Mouse (Mus musculus): ENCODE measurements around the gene Ntf3. TPM values are rescaled to one million over a fixed set of nuclear protein-coding genes. Genes with fewer than 3 reads are reported as not detected.

The Ntf3 gene
- 1.7 and 5.7 TPM in 2 replicates for polyA plus RNA-seq (2012; ENCODE audit: insufficient read depth, insufficient read length, missing spikeins)

GRCm38 (mm10) chr6:126166548-126167207, at the start of gene Ntf3:
Gene Ntf3, minus strand, starts transcription at chr6:126166910.
- H3K4me3 ChIP-seq (ENCODE audit: insufficient read depth, low read depth, low read length) = peak within 1 kb of the TSS; percentile 60
- H3K4me1 ChIP-seq (ENCODE audit: control insufficient read depth, insufficient read depth, insufficient read length, low read length) = peaks cover 4% of the 10 kb centered on the region; the same call in 1 of the 2 replicates
- peak within 1 kb of the TSS; percentile 52 for H3K27ac ChIP-seq (replicated peaks; ENCODE audit: low read depth, low read length)

- no peak overlapping the region for H3K4me3 ChIP-seq (ENCODE audit: insufficient read depth, low read depth, low read length)
- H3K4me1 ChIP-seq (ENCODE audit: control insufficient read depth, insufficient read depth, insufficient read length, low read length) = no peaks in the 10 kb centered on the region
Observed at GRCm38 (mm10) chr6:126213330-126213729, 46.6 kb upstream of the Ntf3 start.

GRCm38 (mm10) chr6:126203366-126203765, 36.7 kb upstream of the Ntf3 start:
- Histone ChIP-seq H3K27ac (replicated peaks; ENCODE audit: low read depth, low read length) (no peak overlapping the region), H3K4me3 (ENCODE audit: insufficient read depth, low read depth, low read length) (no peak overlapping the region), H3K4me1 (ENCODE audit: control insufficient read depth, insufficient read depth, insufficient read length, low read length) (no peaks in the 10 kb centered on the region)

More at GRCm38 (mm10) chr6:126213330-126213729, 46.6 kb upstream of the Ntf3 start:
- H3K27ac ChIP-seq (replicated peaks; ENCODE audit: low read depth, low read length) = no peak overlapping the region

- H3K4me1 ChIP-seq (ENCODE audit: control insufficient read depth, insufficient read depth, insufficient read length, low read length) = no peaks in the 10 kb centered on the region
- H3K4me3 ChIP-seq (ENCODE audit: insufficient read depth, low read depth, low read length) = no peak overlapping the region
- no peak overlapping the region for H3K27ac ChIP-seq (replicated peaks; ENCODE audit: low read depth, low read length)
Observed at GRCm38 (mm10) chr6:126202959-126203358, 36.2 kb upstream of the Ntf3 start.

GRCm38 (mm10) chr6:126201721-126202120, 35.0 kb upstream of the Ntf3 start:
- Histone ChIP-seq H3K4me1 (ENCODE audit: control insufficient read depth, insufficient read depth, insufficient read length, low read length) (no peaks in the 10 kb centered on the region), H3K27ac (replicated peaks; ENCODE audit: low read depth, low read length) (no peak overlapping the region), H3K4me3 (ENCODE audit: insufficient read depth, low read depth, low read length) (no peak overlapping the region)

- Histone ChIP-seq H3K4me1 (ENCODE audit: control insufficient read depth, insufficient read depth, insufficient read length, low read length) (no peaks in the 10 kb centered on the region), H3K27ac (replicated peaks; ENCODE audit: low read depth, low read length) (no peak overlapping the region), H3K4me3 (ENCODE audit: insufficient read depth, low read depth, low read length) (no peak overlapping the region)
Observed at GRCm38 (mm10) chr6:126199916-126200315, 33.2 kb upstream of the Ntf3 start.

GRCm38 (mm10) chr6:126194760-126195159, 28.1 kb upstream of the Ntf3 start:
- no peaks in the 10 kb centered on the region for H3K4me1 ChIP-seq (ENCODE audit: control insufficient read depth, insufficient read depth, insufficient read length, low read length)
- no peak overlapping the region for H3K4me3 ChIP-seq (ENCODE audit: insufficient read depth, low read depth, low read length)
- no peak overlapping the region for H3K27ac ChIP-seq (replicated peaks; ENCODE audit: low read depth, low read length)

GRCm38 (mm10) chr6:126190218-126190871, 23.6 kb upstream of the Ntf3 start:
- H3K4me3 ChIP-seq (ENCODE audit: insufficient read depth, low read depth, low read length) = no peak overlapping the region
- H3K4me1 ChIP-seq (ENCODE audit: control insufficient read depth, insufficient read depth, insufficient read length, low read length) = no peaks in the 10 kb centered on the region
- H3K27ac ChIP-seq (replicated peaks; ENCODE audit: low read depth, low read length) = no peak overlapping the region

GRCm38 (mm10) chr6:126187400-126187799, 20.7 kb upstream of the Ntf3 start:
- Histone ChIP-seq H3K27ac (replicated peaks; ENCODE audit: low read depth, low read length) (no peak overlapping the region), H3K4me1 (ENCODE audit: control insufficient read depth, insufficient read depth, insufficient read length, low read length) (no peaks in the 10 kb centered on the region), H3K4me3 (ENCODE audit: insufficient read depth, low read depth, low read length) (no peak overlapping the region)

- Histone ChIP-seq H3K4me1 (ENCODE audit: control insufficient read depth, insufficient read depth, insufficient read length, low read length) (no peaks in the 10 kb centered on the region), H3K27ac (replicated peaks; ENCODE audit: low read depth, low read length) (no peak overlapping the region), H3K4me3 (ENCODE audit: insufficient read depth, low read depth, low read length) (no peak overlapping the region)
Observed at GRCm38 (mm10) chr6:126186116-126186515, 19.4 kb upstream of the Ntf3 start.

GRCm38 (mm10) chr6:126172071-126172470, 5.4 kb upstream of the Ntf3 start:
- H3K4me1 ChIP-seq (ENCODE audit: control insufficient read depth, insufficient read depth, insufficient read length, low read length) = 0 out of 2 replicates have a peak, but pooled peaks cover 2% of the 10 kb centered on the region

GRCm38 (mm10) chr6:126170772-126171171, 4.1 kb upstream of the Ntf3 start:
- Histone ChIP-seq H3K4me1 (ENCODE audit: control insufficient read depth, insufficient read depth, insufficient read length, low read length) (0 out of 2 replicates have a peak, but pooled peaks cover 2% of the 10 kb centered on the region), H3K27ac (replicated peaks; ENCODE audit: low read depth, low read length) (no peak overlapping the region), H3K4me3 (ENCODE audit: insufficient read depth, low read depth, low read length) (no peak overlapping the region)

More at GRCm38 (mm10) chr6:126172071-126172470, 5.4 kb upstream of the Ntf3 start:
- H3K27ac ChIP-seq (replicated peaks; ENCODE audit: low read depth, low read length) = no peak overlapping the region
- H3K4me3 ChIP-seq (ENCODE audit: insufficient read depth, low read depth, low read length) = no peak overlapping the region

- Histone ChIP-seq H3K4me1 (ENCODE audit: control insufficient read depth, insufficient read depth, insufficient read length, low read length) (0 out of 2 replicates have a peak, but pooled peaks cover 2% of the 10 kb centered on the region), H3K27ac (replicated peaks; ENCODE audit: low read depth, low read length) (no peak overlapping the region), H3K4me3 (ENCODE audit: insufficient read depth, low read depth, low read length) (no peak overlapping the region)
Observed at GRCm38 (mm10) chr6:126167731-126168130, 1.0 kb upstream of the Ntf3 start.

- Histone ChIP-seq H3K4me3 (ENCODE audit: insufficient read depth, low read depth, low read length) (peak overlapping the region; percentile 38; the same call in 1 of the 2 replicates), H3K27ac (replicated peaks; ENCODE audit: low read depth, low read length) (no peak overlapping the region), H3K4me1 (ENCODE audit: control insufficient read depth, insufficient read depth, insufficient read length, low read length) (0 out of 2 replicates have a peak, but pooled peaks cover 1% of the 10 kb centered on the region)
Observed at GRCm38 (mm10) chr6:126167208-126167590, 489 bp upstream of the Ntf3 start.

- H3K27ac ChIP-seq (replicated peaks; ENCODE audit: low read depth, low read length) = no peak overlapping the region; the same call in 1 of the 2 replicates
- peaks cover 11% of the 10 kb centered on the region for H3K4me1 ChIP-seq (ENCODE audit: control insufficient read depth, insufficient read depth, insufficient read length, low read length)
- H3K4me3 ChIP-seq (ENCODE audit: insufficient read depth, low read depth, low read length) = peak overlapping the region; percentile 60
Observed at GRCm38 (mm10) chr6:126165591-126166155, 1.0 kb downstream of the Ntf3 start.
